Mouse (Mus musculus) erythroblast, embryonic 14.5 days (primary cell): ENCODE data around the gene Astn2. TPM values are rescaled to one million over a fixed set of nuclear protein-coding genes. Genes with fewer than 3 reads are reported as not detected.

ENCODE experiments used
- H3K27me3 ChIP-seq: 2 replicates; pipeline ENCODE4 v1.6.1; 2012; ENCODE audit warnings: inconsistent platforms; ENCODE audit not compliant: control insufficient read depth
- H3K36me3 ChIP-seq: 2 replicates; pipeline ENCODE4 v1.6.1; 2012; ENCODE audit warnings: mild to moderate bottlenecking, inconsistent platforms; ENCODE audit not compliant: control insufficient read depth
- H3K4me1 ChIP-seq: 2 replicates; pipeline ENCODE4 v1.6.1; 2012; ENCODE audit warnings: inconsistent platforms; ENCODE audit not compliant: control insufficient read depth
- H3K4me3 ChIP-seq: replicated peaks from 2 replicates; pipeline ENCODE3; 2012; ENCODE audit warnings: moderate library complexity, mild to moderate bottlenecking, inconsistent platforms
- H3K9me3 ChIP-seq: 2 replicates; pipeline ENCODE4 v1.6.1; 2012; ENCODE audit warnings: low read length, inconsistent platforms, mixed read lengths; ENCODE audit not compliant: control insufficient read depth
- GATA1 ChIP-seq: IDR thresholded peaks from 2 replicates; pipeline ENCODE4 v1.6.1; 2012; ENCODE audit warnings: low read length, inconsistent platforms, mixed read lengths
- TAL1 ChIP-seq: IDR thresholded peaks from 3 replicates; pipeline ENCODE4 v1.6.1; 2012; ENCODE audit warnings: low read length, inconsistent platforms, mixed read lengths
- polyA plus RNA-seq: library from polyadenylated mRNA; stranded (reverse); fragments of >175 nt; gene quantifications from 2 replicates; pipeline ENCODE4 v1.2.3, GENCODE M21; 2012

Gene Astn2
- polyA plus RNA-seq, 1 experiment, result not detected

DNA sequence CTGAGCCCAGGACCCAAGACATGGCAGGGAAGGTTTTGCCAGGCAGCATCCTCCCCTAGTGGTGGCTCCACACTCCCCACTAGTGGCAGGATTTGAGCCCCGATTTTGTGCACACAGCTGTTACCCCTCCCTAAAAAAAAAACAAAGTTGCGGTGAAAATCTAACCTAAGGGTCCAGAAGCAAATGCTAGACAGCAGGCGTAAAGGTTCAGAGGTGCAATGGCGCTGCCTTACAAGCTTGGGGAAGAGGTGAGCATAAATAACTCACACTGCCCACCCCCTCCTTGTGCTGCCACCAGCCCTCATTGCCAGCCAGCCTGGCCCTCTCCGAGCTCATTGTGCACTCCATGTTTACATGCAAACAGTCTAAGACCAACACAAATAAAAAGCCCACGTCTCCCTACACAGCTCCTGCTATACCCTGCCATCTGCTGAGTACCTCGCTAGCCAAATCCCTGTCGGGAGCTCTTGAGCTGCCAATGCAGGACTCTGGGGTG, 3.2 kb downstream of the Astn2 start:
- Histone ChIP-seq H3K27me3 (peaks cover 38% of the 10 kb centered on the region), H3K9me3 (no peaks in the 10 kb centered on the region), H3K36me3 (no peaks in the 10 kb centered on the region), H3K4me3 (no peak overlapping the region), H3K4me1 (no peaks in the 10 kb centered on the region)
- no peak for TF ChIP-seq TAL1
- no peak for TF ChIP-seq GATA1

DNA sequence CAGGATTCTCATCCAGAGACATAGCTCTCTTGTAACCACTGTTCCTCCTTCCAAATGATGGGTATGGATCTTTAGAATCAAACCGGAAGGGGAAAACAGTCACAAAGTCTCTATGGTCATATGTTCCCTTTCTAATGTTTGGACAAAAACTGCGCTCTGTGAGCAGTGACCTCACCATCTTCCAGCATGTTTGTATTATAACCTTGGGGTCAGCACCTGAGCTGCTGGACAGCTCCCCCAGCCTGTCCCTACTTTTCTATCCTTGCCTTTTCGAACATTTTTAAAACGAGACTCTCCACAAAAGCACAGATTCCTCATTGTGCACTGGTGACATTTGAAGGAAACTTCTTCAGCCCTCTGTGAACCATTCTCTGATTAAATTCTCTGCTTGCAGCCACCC, 5.3 kb downstream of the Astn2 start:
- H3K4me1 ChIP-seq, result no peaks in the 10 kb centered on the region
- TF ChIP-seq GATA1, result no peak
- no peak for TF ChIP-seq TAL1
- H3K4me3 ChIP-seq, result no peak overlapping the region
- no peaks in the 10 kb centered on the region for H3K36me3 ChIP-seq
- H3K27me3 ChIP-seq, result peaks cover 27% of the 10 kb centered on the region
- no peaks in the 10 kb centered on the region for H3K9me3 ChIP-seq

DNA sequence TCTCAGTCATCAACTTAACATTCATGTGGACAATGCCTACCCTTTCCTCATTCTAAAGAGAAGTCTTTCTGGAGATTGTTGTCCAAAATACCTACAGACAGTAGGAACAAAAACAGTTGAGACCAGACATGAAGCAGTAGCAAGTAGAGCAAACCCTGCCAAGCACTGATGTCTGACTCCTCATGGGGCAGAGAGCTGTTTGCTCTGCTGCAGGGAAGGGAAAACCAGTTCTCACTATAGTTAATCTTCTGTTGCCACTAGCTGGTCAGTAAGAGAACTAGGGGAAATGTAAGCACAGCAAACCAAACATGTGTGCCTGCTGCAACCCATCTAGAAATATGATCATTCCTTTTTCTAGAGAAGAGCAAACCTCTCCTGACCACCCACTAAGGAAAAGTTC, 7.2 kb downstream of the Astn2 start:
- Histone ChIP-seq H3K9me3 (no peaks in the 10 kb centered on the region; the same call in 1 of the 2 replicates), H3K27me3 (peaks cover 9% of the 10 kb centered on the region), H3K4me3 (no peak overlapping the region), H3K36me3 (no peaks in the 10 kb centered on the region), H3K4me1 (no peaks in the 10 kb centered on the region)
- TF ChIP-seq GATA1 (no peak), TAL1 (no peak)

DNA sequence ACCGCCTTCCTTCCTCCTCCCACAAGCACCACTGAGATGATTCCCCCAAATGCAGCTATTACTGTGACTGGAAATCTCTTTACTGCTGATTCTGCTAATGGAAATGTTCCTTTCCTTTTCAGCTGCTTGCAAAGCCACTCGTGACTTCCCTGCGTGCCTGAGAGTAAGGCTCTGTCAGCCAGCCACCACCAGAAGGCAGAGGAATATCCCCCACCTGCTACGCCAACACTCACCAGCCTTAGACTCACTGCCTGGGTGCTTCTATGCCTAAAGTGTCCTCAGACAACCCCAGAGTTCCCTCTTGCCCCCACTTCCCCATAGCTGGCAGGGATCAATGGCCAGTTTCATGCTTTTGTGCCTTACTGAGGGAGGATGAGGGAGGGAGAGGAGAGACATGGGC, 11.1 kb downstream of the Astn2 start:
- Histone ChIP-seq H3K4me3 (no peak overlapping the region), H3K27me3 (no peaks in the 10 kb centered on the region)
- no peak for TF ChIP-seq TAL1
- no peak for TF ChIP-seq GATA1

DNA sequence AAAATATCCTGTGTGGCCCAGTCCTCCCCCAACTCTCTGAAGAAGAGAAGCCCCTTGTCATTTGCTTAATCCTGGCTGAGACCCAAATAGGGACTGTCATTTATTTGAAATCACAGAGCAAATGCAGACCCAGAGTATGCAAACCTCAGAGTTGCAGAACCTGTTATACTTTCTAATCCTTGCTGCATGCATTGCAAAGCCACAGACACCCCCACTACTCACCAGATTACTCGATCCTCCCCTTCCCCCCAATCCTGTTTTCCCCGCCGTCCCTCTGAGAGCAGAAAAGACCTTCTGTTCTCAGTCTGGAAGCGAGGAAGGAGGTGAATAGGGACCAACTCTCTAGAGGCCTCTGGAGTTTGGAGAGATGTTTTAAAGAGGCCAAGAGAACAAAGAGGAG, 13.9 kb downstream of the Astn2 start:
- H3K9me3 ChIP-seq, result no peaks in the 10 kb centered on the region; the same call in 1 of the 2 replicates
- no peaks in the 10 kb centered on the region for H3K4me1 ChIP-seq
- TF ChIP-seq GATA1 (no peak), TAL1 (no peak)
- no peak overlapping the region for H3K4me3 ChIP-seq
- no peaks in the 10 kb centered on the region for H3K36me3 ChIP-seq
- no peaks in the 10 kb centered on the region for H3K27me3 ChIP-seq

More for the DNA sequence above, 11.1 kb downstream of the Astn2 start:
- Histone ChIP-seq H3K4me1 (no peaks in the 10 kb centered on the region), H3K36me3 (no peaks in the 10 kb centered on the region), H3K9me3 (no peaks in the 10 kb centered on the region; the same call in 1 of the 2 replicates)

DNA sequence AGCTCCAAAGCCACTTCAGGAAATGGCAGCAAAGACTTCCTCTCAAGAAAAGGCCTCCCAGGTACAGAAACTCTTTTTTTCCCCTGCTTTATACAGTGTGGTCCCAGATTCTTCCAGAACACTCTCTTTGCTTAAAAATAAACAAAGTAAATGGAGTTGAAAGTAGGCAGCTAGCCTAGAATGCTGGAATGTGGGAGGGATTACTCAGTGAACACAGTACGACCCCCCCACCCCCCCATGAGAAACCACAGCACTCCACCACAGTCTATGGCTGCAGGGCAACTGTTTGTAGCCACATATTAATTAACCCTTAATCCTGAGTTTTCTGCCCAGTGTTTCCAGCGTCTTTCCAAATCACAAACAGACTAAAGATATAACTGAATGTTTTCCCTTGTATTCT, 25.8 kb downstream of the Astn2 start:
- no peak overlapping the region for H3K4me3 ChIP-seq
- H3K9me3 ChIP-seq, result peaks cover 1% of the 10 kb centered on the region; the same call in 1 of the 2 replicates
- no peaks in the 10 kb centered on the region for H3K36me3 ChIP-seq
- no peaks in the 10 kb centered on the region for H3K27me3 ChIP-seq
- no peaks in the 10 kb centered on the region for H3K4me1 ChIP-seq
- TF ChIP-seq GATA1 (no peak), TAL1 (no peak)

DNA sequence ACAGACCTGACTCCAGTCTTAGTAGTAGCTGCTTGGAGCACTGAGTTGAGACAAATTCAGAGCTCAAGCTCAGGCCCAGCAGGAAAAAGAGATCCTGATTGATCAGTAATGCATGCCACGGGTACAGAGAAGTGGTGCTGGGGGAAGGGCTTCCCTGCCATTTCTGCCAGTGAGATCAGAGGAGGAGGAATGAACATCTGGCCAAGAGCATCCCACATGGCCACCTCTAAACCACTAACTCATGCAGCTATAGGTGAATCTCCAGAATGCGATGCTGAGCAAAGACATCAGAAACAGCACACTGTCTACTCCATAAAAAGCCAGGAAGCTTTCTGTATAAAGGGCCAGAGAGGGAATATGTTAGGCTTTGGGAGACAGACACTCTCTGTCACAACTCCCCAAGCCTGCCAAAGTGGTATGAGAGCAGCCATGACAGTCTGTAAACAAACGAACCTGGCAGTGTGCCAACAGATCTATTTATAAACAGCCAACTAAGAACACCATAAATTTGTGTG, 33.8 kb downstream of the Astn2 start:
- no peak overlapping the region for H3K4me3 ChIP-seq
- H3K4me1 ChIP-seq, result no peaks in the 10 kb centered on the region
- no peaks in the 10 kb centered on the region; the same call in 1 of the 2 replicates for H3K9me3 ChIP-seq
- no peaks in the 10 kb centered on the region for H3K36me3 ChIP-seq
- H3K27me3 ChIP-seq, result no peaks in the 10 kb centered on the region
- TF ChIP-seq TAL1 (no peak), GATA1 (no peak)

DNA sequence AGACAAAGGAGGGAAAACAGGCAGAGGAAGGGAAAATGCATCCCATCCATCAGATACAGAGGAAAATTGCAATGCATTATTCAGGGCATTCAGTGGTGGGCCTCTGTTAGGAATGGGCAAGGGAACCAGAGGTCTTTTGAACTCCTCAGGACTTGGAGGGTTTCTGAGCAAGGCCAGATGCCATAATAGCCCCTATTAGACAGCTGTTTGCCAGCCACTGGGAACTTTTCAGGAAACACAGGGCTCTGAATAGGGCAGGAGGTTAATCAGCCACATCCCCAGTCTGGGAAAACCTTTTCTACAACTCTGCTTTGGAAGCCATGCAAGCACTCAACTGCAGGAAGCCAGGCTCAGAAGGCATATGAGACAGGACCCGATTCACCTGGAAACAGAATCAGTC, 38.9 kb downstream of the Astn2 start:
- no peak for TF ChIP-seq GATA1
- no peak for TF ChIP-seq TAL1
- no peaks in the 10 kb centered on the region for H3K9me3 ChIP-seq
- no peaks in the 10 kb centered on the region for H3K27me3 ChIP-seq
- H3K4me3 ChIP-seq, result no peak overlapping the region
- no peaks in the 10 kb centered on the region for H3K4me1 ChIP-seq
- no peaks in the 10 kb centered on the region for H3K36me3 ChIP-seq

DNA sequence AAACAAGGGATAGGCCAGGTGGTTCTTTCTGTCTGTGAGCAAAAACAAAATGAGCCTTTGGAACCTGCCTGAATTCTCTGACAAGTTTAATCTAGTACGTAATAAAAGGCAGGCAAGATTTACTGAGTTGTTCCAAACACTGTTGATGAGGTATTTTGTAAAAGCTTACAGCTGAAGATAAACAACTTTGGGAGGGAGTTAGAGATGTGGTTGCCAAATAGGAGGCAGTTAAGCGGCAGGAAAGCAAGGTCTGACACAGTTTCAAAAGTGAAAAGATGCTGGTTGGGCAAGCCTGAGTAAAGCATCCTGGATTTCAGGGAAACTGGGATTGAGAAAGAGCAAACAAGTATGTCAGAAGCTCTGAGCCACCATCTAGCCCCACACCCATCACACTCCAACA, 59.8 kb downstream of the Astn2 start:
- Histone ChIP-seq H3K4me3 (no peak overlapping the region), H3K9me3 (peaks cover 2% of the 10 kb centered on the region; the same call in 1 of the 2 replicates), H3K27me3 (no peaks in the 10 kb centered on the region), H3K4me1 (no peaks in the 10 kb centered on the region), H3K36me3 (no peaks in the 10 kb centered on the region)
- TF ChIP-seq TAL1 (no peak), GATA1 (no peak)

DNA sequence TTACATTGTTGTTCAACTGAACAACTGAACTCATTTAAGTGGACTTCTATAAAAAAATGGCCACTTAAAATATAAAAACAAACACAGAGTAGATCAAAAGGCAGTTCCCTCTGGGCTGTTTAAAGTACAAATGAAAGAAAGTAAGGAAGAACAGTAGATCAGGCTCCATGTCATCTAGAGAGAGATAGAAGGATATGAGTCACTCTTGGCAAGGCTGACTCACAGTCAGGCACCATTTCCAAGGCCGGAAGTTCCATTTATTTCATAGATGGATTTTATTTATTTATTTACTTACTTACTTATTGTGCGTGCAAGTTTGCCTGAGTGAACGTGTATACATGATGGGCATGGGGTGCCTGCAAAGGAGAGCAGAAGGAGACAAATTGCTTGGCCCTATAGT, 67.0 kb downstream of the Astn2 start:
- Histone ChIP-seq H3K9me3 (0 out of 2 replicates have a peak, but pooled peaks cover 2% of the 10 kb centered on the region), H3K4me1 (no peaks in the 10 kb centered on the region), H3K36me3 (no peaks in the 10 kb centered on the region), H3K4me3 (no peak overlapping the region), H3K27me3 (no peaks in the 10 kb centered on the region)
- TF ChIP-seq TAL1 (no peak), GATA1 (no peak)
